Mouse (Mus musculus) thymus, adult 18-20 months (tissue): ENCODE results near the gene Ccnj.
A peak's percentile ranks its signal among the peaks of the same experiment; 100 is the strongest.

Experiments
- DNase-seq, 2 experiments: peaks; one replicate each; pipeline ENCODE4 v3.0.0; 2022; ENCODE audit warnings: mixed read lengths in 2 of 2

Gene Ccnj

DNA sequence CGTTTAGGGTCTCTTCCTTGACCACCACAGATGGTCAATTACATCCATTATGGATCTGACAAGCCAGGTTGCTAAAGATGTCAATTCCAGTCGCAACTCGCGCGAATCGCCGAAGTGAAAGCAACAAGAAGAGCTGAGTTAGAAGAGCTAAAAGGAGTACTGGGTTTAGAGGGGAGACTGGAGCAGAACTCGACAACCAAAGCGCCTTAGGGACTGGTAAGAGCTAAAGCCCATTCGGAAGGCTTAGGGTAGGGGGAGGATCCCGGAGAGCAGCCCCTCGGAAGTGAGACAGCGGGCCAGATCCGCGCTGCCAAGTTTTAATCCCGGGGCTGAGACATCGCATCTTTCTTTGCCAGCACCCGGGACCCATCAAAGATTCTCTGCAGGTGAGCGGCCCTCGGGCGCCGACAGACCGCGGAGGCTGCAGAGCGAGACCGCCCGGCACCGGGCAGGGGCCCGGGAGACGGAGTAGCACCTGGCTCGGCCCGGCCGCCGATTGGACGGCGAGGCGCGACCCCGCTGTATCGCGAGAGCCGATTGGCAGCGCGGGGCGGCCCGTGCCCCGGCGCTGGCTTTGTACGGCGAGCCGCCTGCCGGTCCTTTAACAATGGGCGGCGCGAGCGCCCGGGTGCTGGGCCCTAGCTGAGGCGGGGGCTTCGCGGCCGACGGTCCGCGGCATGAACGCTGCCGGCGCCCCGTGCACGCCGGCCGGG is at the start of gene Ccnj:
TSS of gene Ccnj (plus strand) at position 577 of the 713 bp plus-strand sequence.
- peak; percentile 84 to 85 for DNase-seq

GRCm38 (mm10) chr19:40788004-40788714 is 42.9 kb upstream of the Ccnj start:
- DNase-seq, result no peak

DNA sequence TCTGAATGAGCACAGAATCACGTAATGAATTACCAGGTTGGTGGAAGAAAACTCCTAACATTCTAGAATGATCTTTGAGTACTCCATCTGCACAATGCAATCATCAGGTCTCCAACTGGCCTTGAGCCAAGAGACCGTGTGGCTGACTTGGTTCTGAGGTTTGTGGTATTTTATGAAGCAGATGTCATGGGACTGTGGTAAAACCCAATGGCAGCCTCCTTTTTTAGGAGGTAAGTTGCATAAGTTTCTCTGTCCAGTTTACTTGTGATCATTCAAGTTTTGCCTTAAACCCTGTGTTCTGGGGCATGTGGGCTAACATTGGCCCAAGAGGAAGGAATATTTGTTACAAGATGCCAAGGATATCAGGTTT is 42.4 kb upstream of the Ccnj start:
- no peak for DNase-seq

GRCm38 (mm10) chr19:40805176-40805737 is 25.8 kb upstream of the Ccnj start:
- DNase-seq, result no peak

- peak; percentile 27 to 56 for DNase-seq
Measured at GRCm38 (mm10) chr19:40809858-40810257, 21.2 kb upstream of the Ccnj start.

GRCm38 (mm10) chr19:40811840-40812239 is 19.2 kb upstream of the Ccnj start:
- DNase-seq, result no peak

GRCm38 (mm10) chr19:40812778-40813177 is 18.3 kb upstream of the Ccnj start:
- DNase-seq, result no peak

- DNase-seq, result no peak
Measured at GRCm38 (mm10) chr19:40813385-40813784, 17.7 kb upstream of the Ccnj start.

DNA sequence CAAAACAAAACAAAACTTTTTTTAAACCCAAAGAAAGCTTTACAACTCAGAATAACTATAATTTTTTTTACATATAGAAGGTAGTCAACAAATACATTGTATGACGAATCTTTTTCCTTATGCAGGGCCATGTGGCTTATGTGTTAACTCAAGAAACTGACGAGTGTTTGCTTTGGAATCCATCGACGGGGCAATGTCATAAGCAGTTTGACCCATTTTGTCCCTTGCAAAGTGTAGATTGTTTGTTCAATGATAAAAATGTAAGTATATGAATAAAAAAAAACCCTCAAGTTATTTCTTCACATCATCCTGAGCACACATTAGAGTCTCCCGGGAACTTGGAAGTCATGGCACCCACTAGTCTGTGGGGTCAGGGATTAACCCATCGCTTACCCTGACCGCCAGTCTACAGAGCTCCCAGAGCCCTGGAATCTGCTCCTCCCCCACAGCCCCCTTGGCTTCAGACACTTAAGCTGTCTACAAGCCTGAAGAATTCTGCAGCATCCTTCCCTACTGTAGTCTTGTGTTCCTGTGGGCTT is 15.4 kb upstream of the Ccnj start:
- no peak for DNase-seq

DNA sequence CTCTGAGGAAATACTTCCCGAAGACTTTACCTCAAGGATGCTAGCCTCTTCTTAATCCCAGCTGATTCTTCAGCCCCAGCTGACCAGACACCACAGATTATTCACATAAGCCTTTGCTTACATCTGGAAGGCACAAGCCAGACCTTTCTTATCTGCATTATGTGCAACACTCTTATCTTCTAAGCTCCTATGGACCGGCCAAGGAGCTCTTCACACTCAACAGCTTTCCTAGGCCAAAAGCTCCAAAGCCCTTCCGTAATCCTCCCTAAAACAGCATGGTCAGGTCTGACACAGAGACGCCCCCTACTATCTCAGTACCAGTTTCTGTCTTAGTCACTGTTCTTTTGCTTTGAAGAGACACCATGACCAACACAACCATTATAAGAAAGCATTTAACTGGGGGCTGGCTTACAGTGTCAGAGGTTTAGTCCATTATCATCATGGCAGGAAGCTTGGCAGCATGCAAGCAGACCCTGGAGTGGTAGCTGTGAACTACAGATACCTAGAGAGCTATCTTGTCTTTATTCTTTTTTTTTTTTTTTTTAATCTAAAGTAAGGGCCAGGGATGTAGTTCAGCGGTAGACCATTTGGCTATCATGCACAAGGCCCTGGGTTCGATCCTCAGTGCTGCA is 13.1 kb upstream of the Ccnj start:
- no peak for DNase-seq

DNA sequence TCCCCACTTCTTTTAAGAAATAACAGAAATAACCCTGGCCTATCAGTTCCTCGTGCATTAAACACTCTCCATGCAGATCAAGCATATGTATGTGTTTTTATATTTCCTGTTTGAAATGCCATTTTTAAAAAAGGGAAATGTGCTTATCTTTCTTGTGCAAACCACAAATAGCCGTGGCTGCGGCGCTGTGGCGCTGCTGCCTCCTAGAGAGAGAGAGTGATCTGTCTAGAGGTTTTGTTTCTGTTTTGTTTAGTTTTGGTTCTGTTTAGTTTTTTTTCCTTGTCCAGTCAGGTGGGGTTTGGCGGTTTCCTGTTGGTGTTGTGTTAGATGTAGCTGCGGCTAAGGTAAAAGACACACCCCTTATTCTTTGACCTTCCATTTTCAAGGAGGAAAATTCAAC is 12.3 kb upstream of the Ccnj start:
- peak in 1 of 2 experiments; percentile 22 for DNase-seq

DNA sequence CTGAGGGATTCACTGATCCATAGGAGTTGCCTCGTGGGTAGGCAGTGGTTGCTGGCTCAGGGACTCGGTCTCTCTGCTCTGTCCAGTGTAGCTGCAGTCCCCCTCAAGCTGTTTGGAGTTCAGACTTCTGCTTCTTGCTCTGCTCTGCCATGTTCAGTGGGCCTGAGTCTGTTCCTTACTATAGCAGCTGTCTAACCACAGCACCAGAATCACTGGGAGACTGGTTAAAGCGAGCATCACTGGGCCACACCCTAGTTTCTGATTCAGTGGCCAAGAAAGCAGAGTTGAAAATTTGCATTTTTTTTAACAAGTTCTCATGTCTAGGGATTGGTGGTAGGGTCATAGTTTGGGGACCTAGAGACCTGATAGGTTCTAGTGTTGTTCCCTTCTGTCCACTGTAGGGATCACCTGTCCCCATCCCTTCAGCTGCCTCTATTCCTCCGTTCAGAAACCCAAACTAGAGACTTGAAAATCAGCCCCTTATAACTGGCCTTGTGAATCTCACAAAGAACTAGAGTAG is 9.7 kb upstream of the Ccnj start:
- DNase-seq, result no peak

DNA sequence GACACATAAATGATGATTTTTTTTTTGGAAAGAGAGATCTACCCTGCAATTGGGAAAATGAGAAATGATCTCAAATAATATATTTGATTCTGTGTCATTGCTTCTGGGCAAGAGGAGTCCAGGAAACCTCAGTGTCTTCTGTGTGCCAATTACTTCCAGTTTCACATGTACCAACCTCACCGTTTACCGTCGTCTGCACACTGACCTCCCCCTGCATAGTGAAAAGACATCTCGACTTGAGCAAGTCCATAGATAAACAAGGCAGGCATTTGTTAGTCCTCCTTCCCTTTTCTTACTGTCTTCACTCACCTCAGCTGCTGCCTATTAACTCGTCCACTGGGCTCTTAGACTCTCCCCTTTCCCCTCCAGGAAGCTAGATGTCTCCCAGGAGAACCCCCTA is 5.4 kb upstream of the Ccnj start:
- DNase-seq, result no peak

- DNase-seq, result no peak
Measured at GRCm38 (mm10) chr19:40826735-40827134, 4.3 kb upstream of the Ccnj start.

DNA sequence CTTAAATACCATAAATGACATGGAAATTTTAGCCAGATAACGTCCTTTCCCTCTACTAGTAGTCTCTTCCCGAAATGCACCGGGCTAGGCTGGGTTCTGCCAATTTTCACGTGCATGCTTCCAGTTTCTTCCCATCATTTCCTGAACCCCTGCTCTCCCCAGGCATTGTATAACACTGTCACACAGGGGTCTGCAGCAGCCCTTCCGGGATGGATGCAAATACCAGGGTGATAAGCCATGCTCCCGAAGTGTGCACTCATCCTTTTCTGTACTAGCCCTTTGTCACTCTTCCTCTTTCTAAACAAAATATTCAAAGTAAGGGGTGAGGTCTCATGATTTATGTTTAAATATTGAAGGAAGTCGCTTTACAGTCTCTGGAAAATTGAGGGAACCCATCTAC is 881 bp upstream of the Ccnj start:
- DNase-seq, result no peak

DNA sequence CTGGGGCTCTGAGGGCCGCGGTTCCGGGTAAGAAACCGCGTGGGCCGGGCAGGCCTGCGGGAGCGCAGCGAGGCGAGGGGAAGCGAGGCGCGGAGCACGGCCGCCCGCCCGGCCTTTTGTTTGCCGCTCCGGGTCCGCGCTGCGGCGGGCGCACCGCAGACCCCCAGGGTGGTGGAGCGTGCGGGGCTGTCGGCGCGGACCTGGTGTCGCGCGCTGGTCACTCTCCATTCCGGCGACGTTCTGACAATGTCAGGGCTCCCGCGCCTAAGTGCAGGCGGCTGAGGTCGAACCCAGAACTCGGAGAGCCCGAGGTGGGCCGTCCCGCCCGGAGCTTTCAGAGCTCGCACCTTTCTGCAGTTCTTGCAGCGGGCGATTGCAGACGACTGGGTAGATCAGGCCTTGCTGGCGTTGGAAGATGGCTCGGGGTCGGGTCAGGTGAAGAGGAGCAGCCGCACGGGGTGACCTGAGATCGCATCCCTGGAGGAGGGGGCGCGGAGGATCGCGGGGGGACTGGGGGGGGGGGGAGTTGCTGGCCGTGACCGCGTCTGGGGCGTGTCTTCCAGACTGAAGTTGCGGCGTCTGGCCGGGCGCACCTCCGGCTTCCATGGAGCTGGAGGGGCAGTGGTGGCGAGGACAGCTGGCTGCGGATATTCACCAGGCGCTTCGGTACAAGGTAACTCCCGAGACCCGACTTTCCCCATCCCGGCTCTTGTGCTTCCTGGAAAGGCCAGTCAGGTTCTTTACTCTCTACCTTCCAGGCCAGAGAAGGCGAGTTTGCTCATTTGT is 530 bp downstream of the Ccnj start:
- DNase-seq, result peak; percentile 23 to 36

GRCm38 (mm10) chr19:40832361-40832760 is 1.3 kb downstream of the Ccnj start:
- DNase-seq, result no peak

GRCm38 (mm10) chr19:40834436-40834835 is 3.4 kb downstream of the Ccnj start:
- no peak for DNase-seq

- no peak for DNase-seq
Measured at GRCm38 (mm10) chr19:40838205-40838604, 7.1 kb downstream of the Ccnj start.

DNA sequence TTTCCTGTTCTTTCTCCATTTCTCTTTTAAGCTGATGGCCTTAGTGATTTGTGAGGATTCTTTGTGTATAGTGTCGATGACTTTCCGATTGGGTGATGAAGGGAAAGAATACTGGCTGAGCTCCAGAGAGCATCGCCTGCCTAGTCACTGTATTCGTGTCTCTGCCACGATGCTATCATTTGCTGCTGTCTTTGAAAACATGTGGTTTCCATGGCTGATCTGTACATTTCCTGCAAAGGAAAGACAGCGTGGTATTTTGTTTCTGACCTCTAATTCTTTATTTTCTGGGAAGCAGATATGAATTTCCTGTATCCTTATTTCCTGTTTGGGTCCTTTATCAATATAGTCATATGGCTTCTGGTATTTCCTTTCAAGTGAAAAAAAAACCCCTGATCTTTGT is 9.2 kb downstream of the Ccnj start:
- no peak for DNase-seq

DNA sequence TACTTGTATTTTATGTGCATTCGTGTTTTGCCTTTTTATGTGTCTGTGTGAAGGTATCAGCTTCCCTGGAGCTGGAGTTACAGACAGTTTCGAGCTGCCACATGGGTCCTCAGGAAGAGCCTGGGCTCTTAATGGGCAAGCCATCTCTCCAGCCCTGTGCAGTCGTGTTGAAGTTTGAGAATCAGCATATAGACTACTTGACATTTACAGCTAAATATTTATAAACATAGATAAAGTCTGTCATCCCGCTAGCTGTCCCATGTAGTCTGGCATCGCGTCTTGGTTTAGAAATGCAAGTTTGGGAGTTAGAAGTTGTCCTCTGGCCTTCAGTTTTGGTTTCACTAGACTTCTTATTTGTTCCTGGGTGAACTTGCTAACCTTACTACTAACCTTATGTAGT is 10.0 kb downstream of the Ccnj start:
- DNase-seq, result no peak

DNA sequence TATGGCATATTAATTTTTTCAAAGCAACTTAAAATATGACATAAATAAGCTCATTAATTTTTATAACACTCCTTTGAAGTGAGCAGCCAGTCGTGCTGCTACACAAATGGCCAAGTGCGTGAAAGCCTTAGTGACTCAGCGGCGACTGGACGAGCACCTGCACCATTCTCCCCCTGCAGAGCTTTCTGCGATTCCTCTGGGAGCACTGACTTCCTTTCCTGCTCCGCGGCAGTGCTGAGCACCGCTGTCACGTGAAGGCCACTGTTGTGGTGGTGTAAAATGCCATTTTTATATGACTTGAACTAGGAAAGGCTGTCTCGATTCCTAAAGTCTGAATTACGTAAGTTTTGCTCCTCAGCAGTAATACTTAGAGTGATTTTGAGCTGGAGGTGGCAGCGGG is 10.5 kb downstream of the Ccnj start:
- no peak for DNase-seq
